Mouse (Mus musculus) MEL (cell line): ENCODE results near the gene Prex1.

Experiments
- ELF1 ChIP-seq: IDR thresholded peaks from 2 replicates; pipeline ENCODE4 v1.6.1; 2014; ENCODE audit warnings: low read depth, mild to moderate bottlenecking, inconsistent platforms, low read length, improper control_type of control experiment, moderate library complexity
- GABPA ChIP-seq: IDR thresholded peaks from 2 replicates; pipeline ENCODE4 v1.6.1; 2012; ENCODE audit warnings: low read depth, mild to moderate bottlenecking, inconsistent platforms, low read length, improper control_type of control experiment, moderate library complexity
- MXI1 ChIP-seq: IDR thresholded peaks from 2 replicates; pipeline ENCODE4 v1.6.1; 2011; ENCODE audit warnings: mild to moderate bottlenecking, low read depth, low read length, improper control_type of control experiment
- POLR2A ChIP-seq, 2 experiments: IDR thresholded peaks; 2 replicates each; pipeline ENCODE4 v1.6.1; 2011 to 2012; ENCODE audit warnings: low read length in 2 of 2, mild to moderate bottlenecking in 2 of 2, control low read depth in 1 of 2, improper control_type of control experiment in 1 of 2, low read depth in 1 of 2, moderate library complexity in 1 of 2; ENCODE audit not compliant: control insufficient read depth in 1 of 2, insufficient read depth in 1 of 2, poor library complexity in 1 of 2
- TCF12 ChIP-seq: IDR thresholded peaks from 2 replicates; pipeline ENCODE4 v1.6.1; 2014; ENCODE audit warnings: low read depth, mild to moderate bottlenecking, inconsistent platforms, low read length, improper control_type of control experiment, moderate library complexity

DNA sequence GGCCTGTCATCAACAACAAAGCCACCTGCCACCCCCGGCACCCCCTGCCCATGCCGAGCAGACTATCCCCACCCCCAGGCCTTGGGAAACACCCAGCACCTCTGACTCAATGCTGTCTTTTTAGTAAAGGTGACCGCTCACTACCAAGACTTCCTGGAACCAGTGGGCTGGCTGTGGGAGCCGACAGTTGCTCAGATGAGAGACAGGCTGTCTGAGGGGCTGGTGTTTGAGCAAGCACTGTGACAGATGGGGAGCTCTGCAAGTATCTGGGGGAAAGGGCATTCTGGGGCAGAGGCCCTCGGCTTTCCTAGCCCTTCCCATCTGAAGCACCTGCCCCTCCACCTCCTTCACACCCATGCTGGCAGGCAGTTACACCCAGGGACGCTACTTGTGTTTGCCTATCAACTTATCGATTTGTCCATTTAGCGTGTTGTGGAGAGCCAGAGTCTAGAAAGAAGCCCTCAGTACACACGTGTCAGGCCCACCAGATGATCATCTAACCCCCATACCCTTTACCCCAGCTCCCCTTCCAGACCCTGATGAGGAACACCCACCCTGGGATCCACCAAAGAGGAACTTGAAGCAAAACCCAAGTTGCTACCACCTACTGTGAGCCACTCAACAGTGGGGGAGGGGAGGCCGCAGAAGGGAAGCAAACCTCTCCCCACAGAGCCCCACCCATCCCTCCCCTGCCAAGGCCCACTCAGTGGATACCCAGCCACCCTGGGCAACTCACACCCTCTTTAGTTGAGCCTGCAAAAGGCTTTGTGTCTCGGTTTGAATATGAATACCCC, 57.7 kb downstream of the Prex1 start:
- TF ChIP-seq MXI1 (no peak; the same call in none of the 2 replicates), POLR2A (IDR thresholded peaks at IDR 0.05; ENCODE audit: control insufficient read depth in 1 of 2, insufficient read depth in 1 of 2, low read depth in 1 of 2, low read length in 2 of 2, poor library complexity in 1 of 2) (no peak; a peak in 1 of 4 replicates), TCF12 (no peak), GABPA (no peak), ELF1 (no peak)
